Mouse (Mus musculus) T-helper 2 cell (primary cell): ENCODE measurements around the gene Iba57.

Experiments used
- in situ Hi-C: fragments of 300-600 bp; cut with MboI, MseI; formaldehyde crosslinking; loops from one replicate; pipeline ENCODE4 v1.15.1; 2025; ENCODE audit warnings: high pct_unique_total_duplicates

The Iba57 gene

DNA sequence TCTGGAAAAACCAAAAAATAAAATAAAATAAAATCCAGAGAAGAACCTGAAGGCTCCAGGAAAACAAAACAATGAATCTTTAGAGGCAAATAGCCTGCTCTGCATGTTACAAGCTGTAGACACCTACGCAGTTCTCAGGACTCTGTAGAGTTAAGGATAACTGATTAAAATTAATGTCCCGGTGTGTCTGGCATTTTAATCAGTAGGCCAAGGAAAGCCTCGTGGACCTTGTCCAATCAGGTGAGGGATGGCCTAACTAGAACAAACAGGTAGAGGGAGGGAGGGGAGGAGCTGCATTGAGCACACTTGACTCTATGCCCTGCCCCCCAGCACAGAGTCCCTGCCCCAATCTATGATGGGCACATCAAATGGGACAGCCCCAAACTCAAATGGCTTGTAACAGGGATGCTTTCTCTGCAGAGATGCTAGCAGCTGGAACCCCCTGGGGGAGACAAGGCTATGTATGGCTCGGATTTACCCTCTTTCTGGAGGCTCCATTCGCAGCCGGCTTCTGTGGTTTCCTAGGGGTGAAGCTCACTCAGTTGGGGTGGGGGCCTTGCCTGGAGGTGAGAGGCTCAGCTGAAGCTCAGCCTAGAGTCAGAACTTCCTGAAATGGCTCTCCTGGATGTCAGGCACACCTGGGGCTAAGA lies 10.8 kb upstream of the Iba57 start:
- in situ Hi-C loops: no loop called here

GRCm38 (mm10) chr11:59170549-59170948 lies 7.0 kb upstream of the Iba57 start:
- in situ Hi-C loops: no loop called here

DNA sequence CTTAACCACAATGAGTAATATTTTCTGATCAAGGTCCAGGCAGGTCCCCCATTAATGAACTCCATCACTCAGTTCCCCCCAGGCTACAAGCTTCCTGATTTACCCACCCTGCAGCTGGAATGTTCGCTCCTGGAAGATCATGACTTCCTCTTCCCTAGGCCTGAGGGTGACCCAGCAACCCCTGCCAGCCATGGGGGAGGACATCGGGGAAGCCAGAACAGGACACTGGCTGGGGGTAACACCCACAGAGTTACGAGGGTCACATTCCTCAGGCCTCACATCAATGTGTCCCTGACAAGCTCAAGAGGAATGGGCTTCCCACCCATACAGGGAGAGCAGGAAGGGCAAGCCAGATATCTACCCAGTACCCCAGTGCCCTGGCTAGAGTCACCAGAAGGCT lies 6.3 kb upstream of the Iba57 start:
- in situ Hi-C loops: no loop called here

DNA sequence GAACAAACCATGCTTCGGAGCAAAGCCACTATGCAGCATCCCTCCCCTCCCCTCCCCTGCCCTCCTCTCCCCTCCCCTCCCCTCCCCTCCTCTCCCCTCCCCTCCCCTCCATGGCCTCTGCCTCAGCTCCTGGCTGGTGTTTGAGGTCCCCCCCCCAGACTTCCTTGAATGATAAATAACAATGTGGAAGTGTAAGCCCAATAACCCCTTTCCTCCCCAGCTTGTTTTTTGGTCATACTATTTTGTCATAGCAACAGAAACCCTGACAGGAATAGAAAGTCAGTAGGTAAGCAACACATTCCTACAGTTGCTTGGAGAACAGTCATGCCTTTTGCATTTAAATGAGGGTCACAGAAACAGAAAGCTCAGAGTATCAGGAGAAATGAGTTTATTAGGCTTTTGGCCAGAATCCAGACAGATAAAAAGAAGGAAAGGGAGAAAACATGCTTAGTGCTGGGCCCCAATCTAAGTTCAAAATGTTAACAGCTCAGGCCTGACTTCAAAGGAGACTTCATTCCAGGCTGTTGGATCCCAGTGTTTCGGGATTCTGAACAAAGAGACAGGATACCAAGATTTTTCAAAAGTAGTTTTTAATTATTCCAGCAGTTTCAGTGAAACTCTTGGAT lies 2.2 kb upstream of the Iba57 start:
- in situ Hi-C loops: no loop called here

DNA sequence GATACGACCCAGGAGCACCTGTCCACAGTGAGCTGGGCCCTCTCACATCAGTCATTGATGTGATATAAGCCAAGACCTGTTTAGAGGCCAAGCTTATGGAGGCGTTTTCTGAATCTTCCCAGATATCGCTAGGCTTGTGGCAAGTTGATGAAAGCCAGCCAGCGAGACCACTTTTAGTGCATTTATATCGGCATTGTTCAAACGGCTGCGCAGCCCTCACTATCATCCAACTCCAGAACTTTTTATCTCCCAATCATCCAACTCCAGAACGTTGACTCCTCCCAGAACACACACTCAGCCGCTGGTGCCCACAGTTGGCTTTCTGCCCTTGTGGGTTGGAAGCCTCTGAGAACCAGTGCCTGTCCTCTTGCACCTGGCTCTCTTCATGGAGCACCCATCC lies 845 bp upstream of the Iba57 start:
- in situ Hi-C loops: no loop called here

DNA sequence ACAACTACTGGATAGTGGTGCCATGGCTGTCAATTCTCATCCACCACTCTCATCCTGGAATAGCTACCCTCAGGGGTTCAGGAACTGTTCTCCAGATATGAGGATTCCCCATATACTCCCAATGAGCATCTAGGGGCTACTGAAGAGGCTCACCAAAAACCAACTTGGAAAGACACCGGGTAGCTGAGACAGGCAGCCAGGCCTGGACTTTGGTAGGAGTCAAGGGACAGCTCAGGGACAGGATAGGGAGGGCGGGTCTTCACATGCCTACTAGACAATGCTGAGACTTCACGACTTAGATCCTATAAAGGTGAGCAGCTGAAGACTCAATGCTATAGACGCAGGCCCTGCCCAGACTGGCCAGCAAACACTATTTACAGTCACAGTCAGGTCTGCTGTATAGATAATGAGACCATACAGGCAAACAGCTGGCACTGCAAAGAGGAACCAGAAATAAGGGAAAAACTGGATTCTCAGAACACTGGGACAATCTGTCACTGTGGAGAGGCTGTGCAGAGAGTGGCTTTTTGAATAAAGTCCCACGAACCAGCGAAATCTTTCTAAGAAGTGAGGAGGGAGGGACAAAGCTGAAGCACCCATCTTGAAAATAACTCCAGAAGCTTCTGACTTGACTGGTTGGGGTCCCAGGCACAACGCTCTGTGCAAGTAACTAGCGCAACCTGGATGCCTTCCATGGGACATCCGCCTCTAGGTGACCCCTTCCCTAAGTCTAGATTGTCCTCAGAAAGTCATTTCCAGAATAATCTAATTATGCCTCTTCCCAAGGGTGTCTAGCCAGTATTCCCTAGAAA lies 890 bp downstream of the Iba57 start:
- in situ Hi-C loops: no loop called here

GRCm38 (mm10) chr11:59161398-59161797 lies 2.1 kb downstream of the Iba57 start:
- in situ Hi-C loops: no loop called here

DNA sequence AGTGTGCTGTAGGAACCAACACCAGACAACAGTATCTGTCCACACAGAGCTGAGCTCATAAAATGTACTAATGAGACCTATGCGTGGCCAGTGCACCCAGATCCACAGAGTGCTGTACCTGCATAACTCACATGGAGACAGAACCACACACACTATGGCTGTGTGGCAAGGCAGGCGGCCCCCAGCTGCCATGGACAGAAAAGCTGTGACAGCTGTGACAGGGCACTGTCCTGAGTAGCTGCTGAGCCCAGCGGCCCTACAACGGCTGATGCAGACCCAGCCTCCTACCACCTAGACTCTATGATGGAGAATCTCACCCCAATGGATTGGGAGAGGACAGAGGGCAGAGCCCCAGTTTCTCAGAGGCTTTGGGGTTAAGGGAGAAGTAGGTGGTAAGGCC lies 4.0 kb downstream of the Iba57 start:
- in situ Hi-C loops: no loop called here

DNA sequence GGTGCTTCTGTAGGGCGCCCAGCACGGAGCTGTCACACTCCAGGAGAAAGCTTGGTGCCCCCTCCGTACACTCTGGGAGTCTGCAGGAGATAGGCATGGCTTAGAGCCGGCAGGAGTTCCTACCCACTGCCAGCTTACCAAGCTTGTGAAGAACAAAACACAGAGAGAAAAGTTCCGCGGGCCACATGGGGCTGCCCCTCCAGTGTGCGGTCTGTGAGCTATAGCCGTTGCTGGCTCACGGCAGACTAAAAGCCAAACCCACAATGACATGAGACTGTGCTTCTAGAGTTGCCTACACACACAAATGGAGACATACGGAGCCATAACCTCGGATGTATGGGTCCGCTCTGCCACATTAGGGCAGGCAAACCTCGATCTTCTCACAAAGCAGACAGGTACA lies 4.4 kb downstream of the Iba57 start:
- in situ Hi-C loops: no loop called here

GRCm38 (mm10) chr11:59155900-59156299 lies 7.6 kb downstream of the Iba57 start:
- in situ Hi-C loops: no loop called here

DNA sequence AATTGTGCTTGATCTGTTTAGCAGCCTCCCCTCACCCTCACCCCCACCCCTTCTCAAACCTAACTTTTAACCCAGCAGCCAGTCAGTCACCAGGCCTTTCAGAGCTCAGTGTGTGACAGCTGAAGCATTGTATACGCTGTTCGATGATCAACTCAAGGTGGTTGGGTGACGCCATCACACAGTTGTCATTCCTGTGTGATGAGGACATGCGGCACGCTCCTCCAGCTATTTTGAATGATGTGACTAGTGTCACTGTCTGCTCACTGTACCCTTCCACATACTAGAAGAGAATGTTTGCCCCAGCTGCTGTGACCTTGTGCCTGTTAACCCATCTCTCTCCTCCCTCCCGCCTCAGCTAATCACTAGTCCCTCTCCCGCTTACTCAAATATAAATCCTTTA lies 9.3 kb downstream of the Iba57 start:
- in situ Hi-C loops: no loop called here

- in situ Hi-C loops: no loop called here
Observed at GRCm38 (mm10) chr11:59151729-59152128, 11.8 kb downstream of the Iba57 start.

- in situ Hi-C loops: no loop called here
Observed at GRCm38 (mm10) chr11:59149302-59149701, 14.2 kb downstream of the Iba57 start.

GRCm38 (mm10) chr11:59142962-59143361 lies 20.6 kb downstream of the Iba57 start:
- in situ Hi-C loops: no loop called here

- in situ Hi-C loops: no loop called here
Observed at GRCm38 (mm10) chr11:59141772-59142370, 21.7 kb downstream of the Iba57 start.

DNA sequence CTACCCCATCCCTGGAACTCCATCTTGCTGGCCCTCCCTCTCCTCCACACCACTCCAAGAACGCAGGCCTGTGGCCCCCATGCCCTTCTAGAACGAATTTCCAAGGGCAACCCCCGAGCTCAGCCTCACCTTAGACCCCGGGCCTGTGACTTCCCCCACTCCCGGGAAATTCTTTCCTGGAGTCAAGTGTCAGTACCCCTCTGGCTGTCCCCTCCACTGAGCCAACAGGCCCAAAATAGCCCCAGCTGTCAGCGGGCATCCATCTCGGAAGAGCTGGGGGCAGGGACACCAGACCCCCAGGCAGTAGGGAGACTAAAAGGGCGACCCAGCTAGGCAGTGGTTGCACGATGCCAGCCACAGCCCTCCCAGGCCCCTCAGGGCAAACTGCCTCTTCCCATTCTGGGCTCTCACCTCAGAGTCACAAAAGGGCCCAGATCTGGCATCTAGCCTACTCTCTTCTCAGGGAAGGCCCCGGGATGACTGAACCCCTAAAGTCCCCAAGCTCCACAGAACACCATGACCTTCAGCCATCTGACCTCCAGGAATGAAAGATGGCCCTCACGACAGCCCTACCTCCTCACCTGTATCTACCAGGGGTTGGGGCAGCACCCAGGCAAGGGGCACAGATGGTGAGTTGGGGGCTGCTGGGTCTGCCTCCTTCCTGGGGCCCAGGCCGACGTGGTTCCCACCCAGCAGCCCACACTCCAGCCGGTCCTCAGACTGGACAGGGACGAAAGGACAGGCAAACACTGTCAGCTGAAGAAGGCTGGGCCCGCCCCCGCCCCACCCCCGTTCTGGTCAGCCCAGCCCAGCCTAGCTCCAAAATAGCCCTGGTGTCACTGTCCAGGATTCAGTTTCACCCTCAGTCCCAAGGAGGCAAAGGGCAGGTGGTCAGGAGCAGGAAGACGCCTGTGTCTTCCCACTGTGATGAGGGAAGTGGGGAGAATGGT lies 24.7 kb downstream of the Iba57 start:
- in situ Hi-C loops: no loop called here

- in situ Hi-C loops: no loop called here
Observed at GRCm38 (mm10) chr11:59136994-59137706, 26.4 kb downstream of the Iba57 start.

GRCm38 (mm10) chr11:59135904-59136452 lies 27.6 kb downstream of the Iba57 start, which contains the start of gene Obscn:
Obscn (minus strand) TSS chr11:59136402.
- in situ Hi-C loops: no loop called here

DNA sequence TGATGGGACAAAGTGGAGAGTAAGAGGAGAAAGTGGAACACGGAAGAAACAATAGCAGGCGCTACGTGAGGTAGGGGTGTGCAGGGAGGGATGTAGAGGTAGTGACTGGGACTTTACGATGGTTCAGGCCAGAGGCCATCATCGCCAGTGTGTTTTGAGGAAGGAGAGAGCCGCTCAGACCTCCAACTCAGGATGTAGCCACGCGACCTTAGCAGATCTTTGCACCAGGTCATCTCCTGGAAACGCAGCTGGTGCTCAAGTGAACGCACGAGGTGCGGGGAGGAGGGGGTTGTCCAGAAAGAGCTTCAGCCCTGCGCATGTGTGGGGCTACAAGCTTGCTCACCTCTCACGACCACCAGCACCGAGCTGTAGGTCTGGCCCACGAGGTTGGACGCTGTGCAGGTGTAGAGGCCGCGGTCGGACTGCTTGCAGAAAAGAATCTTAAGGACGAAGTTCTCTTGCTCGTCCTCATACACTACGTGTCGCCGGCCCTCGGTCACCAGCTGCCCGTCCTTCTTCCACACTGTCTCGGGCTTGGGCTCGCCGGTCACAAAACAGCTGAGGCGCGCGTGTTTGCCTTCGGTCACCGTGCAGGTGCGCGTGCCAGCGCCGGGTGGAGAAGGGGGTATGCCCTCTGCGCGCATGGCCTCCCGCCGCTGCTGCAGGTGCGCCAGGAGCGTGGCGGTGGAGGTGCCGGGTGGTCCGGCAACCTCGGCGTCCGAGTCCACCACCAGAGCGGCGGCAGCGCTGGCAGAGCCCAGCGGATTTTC lies 28.3 kb downstream of the Iba57 start:
- in situ Hi-C loops: no loop called here
